Mouse (Mus musculus) liver, postnatal 0 days (tissue): Measurements from ENCODE around the gene Polr1c. TPM values are rescaled to one million over a fixed set of nuclear protein-coding genes. Genes with fewer than 3 reads are reported as not detected.
A peak's percentile ranks its signal among the peaks of the same experiment; 100 is the strongest.

Experiments
- ATAC-seq: fragments of 200-750 bp; cut with Nextera tagmentation; 2 replicates; pipeline ENCODE4 v1.8.0; 2017; ENCODE audit warnings: mild to moderate bottlenecking, moderate library complexity
- DNase-seq: peaks from one replicate; pipeline ENCODE4 v3.0.0-alpha.2; 2016
- H3K27ac ChIP-seq: fragments of 300-500 bp; sonication (generic); 2 replicates; pipeline ENCODE4 v1.5.1; 2014; ENCODE audit warnings: antibody characterized with exemption, moderate library complexity, mild to moderate bottlenecking, low read depth
- H3K27me3 ChIP-seq: fragments of 300-500 bp; sonication (generic); 2 replicates; pipeline ENCODE4 v1.6.1; 2014; ENCODE audit warnings: low read length, control low read depth, mixed read lengths; ENCODE audit not compliant: insufficient read depth
- H3K36me3 ChIP-seq: fragments of 300-500 bp; sonication (generic); replicated peaks from 2 replicates; pipeline ENCODE4 v1.6.1; 2014; ENCODE audit warnings: mild to moderate bottlenecking, control low read depth, low read length, moderate library complexity, mixed read lengths; ENCODE audit not compliant: insufficient read depth
- H3K4me1 ChIP-seq: fragments of 300-500 bp; sonication (generic); 2 replicates; pipeline ENCODE4 v1.6.1; 2014; ENCODE audit warnings: antibody characterized with exemption, mild to moderate bottlenecking, control low read depth; ENCODE audit not compliant: insufficient read depth
- H3K4me2 ChIP-seq: fragments of 300-500 bp; sonication (generic); 2 replicates; pipeline ENCODE4 v1.6.1; 2014; ENCODE audit warnings: low read depth, mild to moderate bottlenecking, low read length, moderate library complexity, mixed read lengths
- H3K4me3 ChIP-seq: fragments of 300-500 bp; sonication (generic); 2 replicates; pipeline ENCODE4 v1.5.1; 2014; ENCODE audit warnings: low read depth, low read length
- H3K9ac ChIP-seq: fragments of 300-500 bp; sonication (generic); replicated peaks from 2 replicates; pipeline ENCODE4 v1.6.1; 2014; ENCODE audit warnings: mild to moderate bottlenecking, moderate library complexity
- H3K9me3 ChIP-seq: fragments of 300-500 bp; sonication (generic); 2 replicates; pipeline ENCODE4 v1.6.1; 2016; ENCODE audit warnings: mild to moderate bottlenecking, control low read depth, low read length, mixed read lengths
- CTCF ChIP-seq: sonication (generic); IDR thresholded peaks from 2 replicates; pipeline ENCODE4 v1.5.1; 2016; ENCODE audit warnings: antibody characterized with exemption, low read depth
- EP300 ChIP-seq: IDR thresholded peaks from 2 replicates; pipeline ENCODE4 v1.6.1; 2016; ENCODE audit warnings: antibody characterized with exemption, low read depth, mild to moderate bottlenecking
- WGBS: fragments of 180-500 bp; shearing (Covaris S2); extraction: QIAGEN DNeasy Blood & Tissue Kit; methylation state at CpG from one replicate; pipeline ENCODE4 v1.1.7; 2014; ENCODE audit not compliant: insufficient replicate concordance; 5-methylcytosine and 5-hydroxymethylcytosine counted together
- polyA plus RNA-seq: library from polyadenylated mRNA; unstranded; fragments of >200 nt; fragmentation: Nextera tagmentation; extraction: Ambion mirVana; gene quantifications from 2 replicates; pipeline ENCODE4 v1.2.1, GENCODE M21; 2015

Gene Polr1c
- polyA plus RNA-seq, 1 experiment from 2014 or later = 23.9 TPM

DNA sequence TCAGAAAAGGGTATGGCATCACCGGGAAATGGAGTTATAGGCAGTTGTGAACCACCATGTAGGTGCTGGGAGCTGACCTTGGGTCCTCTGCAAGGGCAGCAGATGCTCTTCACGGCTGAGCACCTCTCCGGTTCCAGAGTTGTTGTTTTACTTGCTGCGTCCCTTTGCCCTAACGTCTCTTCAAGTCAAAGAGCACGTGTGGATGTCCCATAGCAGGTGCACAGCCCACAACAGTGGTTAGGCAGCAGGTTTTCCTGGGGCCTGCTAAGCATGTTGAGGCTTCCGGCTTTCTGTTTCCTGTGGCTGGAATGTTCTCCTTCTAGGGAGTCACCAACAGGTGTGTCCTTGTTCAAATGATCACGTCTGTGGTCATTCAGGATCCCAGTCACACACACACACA lies 36.1 kb upstream of the Polr1c start:
- Histone ChIP-seq H3K4me2 (no peak overlapping the region), H3K36me3 (peaks cover 11% of the 10 kb centered on the region; the same call in 1 of the 2 replicates), H3K9ac (no peak overlapping the region), H3K4me3 (no peak overlapping the region), H3K9me3 (no peaks in the 10 kb centered on the region), H3K27me3 (no peaks in the 10 kb centered on the region), H3K27ac (no peak overlapping the region), H3K4me1 (peaks cover 16% of the 10 kb centered on the region)
- DNase-seq (no peak), ATAC-seq (no peak)
- TF ChIP-seq EP300 (no peak), CTCF (no peak)
- WGBS = 73% methylated on average over 8 of the region's 8 CpGs

DNA sequence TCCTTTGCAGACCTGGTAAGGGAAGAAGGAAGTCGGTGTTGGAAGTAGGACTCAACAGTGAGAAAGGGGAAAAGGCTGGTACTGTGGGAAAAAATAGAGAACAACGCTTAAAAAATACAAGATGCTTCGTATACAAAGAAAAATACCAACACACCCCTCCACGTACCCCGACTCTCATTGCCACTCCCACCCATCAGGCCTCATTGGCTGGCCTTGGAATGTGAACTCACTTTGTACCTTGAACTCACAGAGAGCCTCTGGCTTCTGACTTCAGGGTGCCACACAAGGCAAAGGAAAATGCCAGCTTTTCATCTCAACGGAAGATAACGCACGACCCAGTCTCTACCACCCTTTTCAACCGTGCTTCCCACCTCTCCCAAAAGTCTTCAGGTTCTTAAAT lies 35.3 kb upstream of the Polr1c start:
- WGBS = 24% methylated on average over 9 of the region's 9 CpGs
- no peaks in the 10 kb centered on the region for H3K9me3 ChIP-seq
- H3K27ac ChIP-seq = no peak overlapping the region
- no peaks in the 10 kb centered on the region for H3K27me3 ChIP-seq
- H3K4me3 ChIP-seq = peak overlapping the region; percentile 77
- H3K36me3 ChIP-seq = peaks cover 18% of the 10 kb centered on the region
- DNase-seq (no peak), ATAC-seq (no peak; the same call in 1 of the 2 replicates)
- TF ChIP-seq CTCF (no peak), EP300 (no peak)
- H3K9ac ChIP-seq = peak overlapping the region; percentile 83; the same call in 1 of the 2 replicates
- H3K4me2 ChIP-seq = peak overlapping the region; percentile 89
- H3K4me1 ChIP-seq = peaks cover 16% of the 10 kb centered on the region

DNA sequence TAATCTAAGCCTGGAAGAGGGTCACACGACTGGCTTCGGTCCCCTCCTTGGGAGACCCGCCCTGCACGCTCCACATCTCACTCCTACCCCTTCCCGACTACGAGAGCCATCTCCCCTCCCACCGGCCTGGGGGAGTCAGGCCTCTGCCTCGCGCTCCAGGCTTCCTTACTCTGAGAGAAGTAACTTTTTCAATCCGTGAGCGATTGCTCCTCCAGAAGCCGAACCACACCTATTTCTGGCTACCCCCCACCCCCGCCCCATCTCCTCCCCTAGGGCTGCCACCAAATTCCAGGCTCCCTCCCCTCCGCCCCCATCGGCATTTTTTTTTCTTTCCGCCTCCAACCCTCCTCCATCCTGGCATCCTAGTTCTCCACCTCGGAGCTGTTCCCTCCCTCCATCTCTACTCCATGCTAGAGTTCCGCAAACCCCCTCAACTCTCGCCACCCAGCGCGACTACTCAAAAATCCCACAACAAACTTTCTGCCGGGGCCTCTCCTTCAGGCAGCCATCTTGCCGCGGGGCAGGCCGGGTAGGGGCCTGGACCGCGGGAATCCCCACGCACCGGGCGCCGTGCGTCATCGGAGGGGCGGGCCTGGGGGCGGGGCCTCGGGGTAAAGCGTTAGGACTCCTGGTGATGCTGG lies 34.7 kb upstream of the Polr1c start, which contains the start of gene Tjap1:
Tjap1 (minus strand) TSS at position 544 of the 641 bp plus-strand sequence.
- DNase-seq (peak; percentile 94), ATAC-seq (peak; percentile 99)
- under 1% methylated on average over 37 of the region's 37 CpGs for WGBS
- Histone ChIP-seq H3K4me1 (peaks cover 16% of the 10 kb centered on the region), H3K4me3 (peak within 1 kb of the TSS; percentile 77), H3K27ac (peak within 1 kb of the TSS; percentile 73), H3K9ac (peak within 1 kb of the TSS; percentile 83), H3K4me2 (peak within 1 kb of the TSS; percentile 89), H3K36me3 (peaks cover 21% of the 10 kb centered on the region), H3K27me3 (no peaks in the 10 kb centered on the region), H3K9me3 (no peaks in the 10 kb centered on the region)
- TF ChIP-seq EP300 (no peak), CTCF (no peak)

DNA sequence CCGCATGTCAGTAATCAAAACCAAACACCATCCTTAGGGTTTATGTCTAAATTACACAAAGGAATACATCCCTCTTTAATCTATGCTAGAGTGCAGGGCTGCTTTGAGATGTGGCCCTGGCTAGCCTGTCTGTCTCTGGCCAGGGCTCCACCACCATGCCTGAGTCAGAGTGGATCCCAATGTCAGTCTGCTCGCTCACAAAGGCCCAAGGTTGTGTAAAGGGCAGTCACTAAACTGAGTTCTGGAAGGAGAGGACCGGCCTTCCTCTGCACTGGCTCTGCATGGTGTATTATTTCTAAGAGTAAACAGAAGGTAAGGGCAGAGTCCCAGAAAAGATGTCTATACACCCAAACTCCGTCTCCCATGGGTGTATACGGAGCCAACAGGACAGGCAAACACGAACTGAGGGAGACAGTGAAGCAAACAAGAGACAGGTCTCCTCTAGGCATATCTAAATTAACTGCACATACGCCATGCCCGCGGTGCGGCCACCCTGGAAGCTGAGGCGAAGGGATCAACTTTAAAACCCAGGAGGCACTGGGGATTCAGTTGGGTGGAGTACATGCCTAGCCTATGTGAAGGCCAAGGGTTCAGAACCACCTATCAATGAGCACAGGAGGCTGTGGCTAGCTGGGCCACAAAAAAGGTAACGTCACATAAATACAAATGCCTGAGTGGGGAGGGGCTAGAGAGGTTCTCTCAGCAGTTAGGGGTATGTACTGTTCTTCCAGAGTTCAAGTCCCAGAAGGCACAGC lies 30.3 kb upstream of the Polr1c start:
- 80% methylated on average over 12 of the region's 12 CpGs for WGBS
- H3K27me3 ChIP-seq = no peaks in the 10 kb centered on the region
- H3K4me1 ChIP-seq = peaks cover 13% of the 10 kb centered on the region
- peaks cover 31% of the 10 kb centered on the region for H3K36me3 ChIP-seq
- no peaks in the 10 kb centered on the region for H3K9me3 ChIP-seq
- ATAC-seq (no peak), DNase-seq (no peak)
- H3K27ac ChIP-seq = no peak overlapping the region
- no peak overlapping the region for H3K4me2 ChIP-seq
- no peak for TF ChIP-seq EP300
- TF ChIP-seq CTCF = no peak
- H3K9ac ChIP-seq = no peak overlapping the region; the same call in 1 of the 2 replicates
- no peak overlapping the region for H3K4me3 ChIP-seq

DNA sequence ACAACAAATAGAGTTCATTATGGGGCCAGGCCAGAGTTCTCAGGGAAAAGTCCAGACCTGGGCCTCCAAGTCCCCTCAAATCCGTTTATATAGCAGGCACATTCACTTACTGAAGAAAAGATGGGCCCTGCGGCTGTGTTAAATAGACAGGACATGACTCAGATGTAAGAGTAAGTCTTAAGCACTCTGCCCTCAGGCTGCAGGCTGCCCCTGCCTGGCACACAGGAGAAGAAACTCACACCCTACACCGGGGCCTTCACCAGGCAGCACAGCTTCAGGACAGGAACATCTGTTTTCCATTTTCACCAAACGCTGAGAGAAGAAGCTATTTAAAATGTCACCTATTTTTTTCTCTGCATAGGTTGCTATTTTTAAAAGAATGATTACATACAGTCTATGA lies 29.7 kb upstream of the Polr1c start:
- DNase-seq = no peak
- TF ChIP-seq EP300 (no peak), CTCF (no peak)
- WGBS = 87% methylated on average over 4 of the region's 4 CpGs
- Histone ChIP-seq H3K4me2 (no peak overlapping the region), H3K27ac (no peak overlapping the region), H3K27me3 (no peaks in the 10 kb centered on the region), H3K9me3 (no peaks in the 10 kb centered on the region), H3K4me1 (peaks cover 10% of the 10 kb centered on the region), H3K9ac (no peak overlapping the region), H3K4me3 (no peak overlapping the region), H3K36me3 (peaks cover 31% of the 10 kb centered on the region)
- ATAC-seq = no peak

DNA sequence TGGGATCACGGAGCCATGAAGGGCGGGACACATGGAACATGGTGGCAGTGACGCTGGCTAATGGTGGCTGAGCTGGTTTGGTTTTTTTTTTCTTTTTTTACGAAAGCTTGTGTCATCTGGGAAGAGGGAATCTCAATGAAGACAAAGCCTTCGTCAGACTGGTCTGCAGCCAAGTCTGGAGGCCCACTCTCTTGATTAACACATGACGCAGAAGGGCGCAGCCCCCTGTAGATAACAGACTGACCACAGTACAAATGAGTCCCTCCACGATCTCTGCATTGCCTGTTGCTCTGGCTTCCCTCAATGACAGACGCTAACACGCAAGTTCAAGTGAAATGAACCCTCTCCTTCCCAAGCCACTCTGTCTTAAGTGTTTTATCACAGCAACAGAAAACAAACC lies 27.7 kb upstream of the Polr1c start:
- H3K4me2 ChIP-seq = no peak overlapping the region
- ATAC-seq (no peak), DNase-seq (no peak)
- no peak overlapping the region for H3K4me3 ChIP-seq
- H3K4me1 ChIP-seq = no peaks in the 10 kb centered on the region
- H3K9ac ChIP-seq = no peak overlapping the region
- TF ChIP-seq CTCF (no peak), EP300 (no peak)
- H3K27ac ChIP-seq = no peak overlapping the region
- WGBS = 78% methylated on average over 10 of the region's 10 CpGs
- H3K9me3 ChIP-seq = no peaks in the 10 kb centered on the region
- H3K27me3 ChIP-seq = no peaks in the 10 kb centered on the region
- peaks cover 46% of the 10 kb centered on the region for H3K36me3 ChIP-seq
